Mouse (Mus musculus): ENCODE data around the gene Mcu.

DNA sequence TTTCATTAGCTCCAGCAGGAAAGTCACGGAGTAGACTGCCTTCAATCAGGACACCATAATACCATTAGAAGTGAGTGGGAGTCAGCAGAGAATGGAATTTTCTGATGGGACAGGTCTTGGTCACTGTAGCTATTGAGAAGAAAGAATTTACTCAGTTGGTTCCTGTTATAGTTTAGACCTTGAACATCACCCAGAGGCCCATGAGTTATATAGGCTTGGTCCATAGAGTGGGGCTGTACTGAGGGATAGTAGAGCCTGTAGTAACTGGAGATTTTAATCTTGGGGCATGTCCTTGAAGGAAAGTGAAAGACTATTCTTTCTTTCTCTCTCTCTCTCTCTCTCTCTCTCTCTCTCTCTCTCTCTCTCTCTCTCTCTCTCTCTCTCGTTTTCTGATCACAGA lies 28.2 kb upstream of the Mcu start:
- TF ChIP-seq CTCF (IDR thresholded peaks at IDR 0.05; ENCODE audit: borderline replicate concordance, insufficient read depth, low read depth, low read length) (no peak), POLR2A (IDR thresholded peaks at IDR 0.05; ENCODE audit: borderline replicate concordance, insufficient read depth, low read length) (no peak)
